Mouse (Mus musculus) testis, adult 2 months (tissue): Measurements from ENCODE around the gene Fbxo44. TPM values are rescaled to one million over a fixed set of nuclear protein-coding genes. Genes with fewer than 3 reads are reported as not detected.

Experiments used
- H3K27ac ChIP-seq: fragments of 200-500 bp; 2 replicates; pipeline ENCODE4 v1.5.1; 2012; ENCODE audit warnings: low read depth, low read length; ENCODE audit not compliant: control insufficient read depth, insufficient read depth
- H3K27me3 ChIP-seq: fragments of 200-500 bp; 2 replicates; pipeline ENCODE4 v1.6.1; 2012; ENCODE audit warnings: mild to moderate bottlenecking, low read length, moderate library complexity; ENCODE audit not compliant: control insufficient read depth, insufficient read depth
- H3K36me3 ChIP-seq: fragments of 200-500 bp; 2 replicates; pipeline ENCODE4 v1.6.1; 2012; ENCODE audit warnings: mild to moderate bottlenecking, low read length; ENCODE audit not compliant: control insufficient read depth, insufficient read depth
- H3K4me1 ChIP-seq: fragments of 200-500 bp; 2 replicates; pipeline ENCODE4 v1.6.1; 2012; ENCODE audit warnings: low read length; ENCODE audit not compliant: control insufficient read depth, insufficient read depth
- H3K4me3 ChIP-seq: fragments of 200-500 bp; 2 replicates; pipeline ENCODE4 v1.5.1; 2012; ENCODE audit warnings: low read depth, mild to moderate bottlenecking, low read length, moderate library complexity, mixed read lengths; ENCODE audit not compliant: control insufficient read depth
- CTCF ChIP-seq: fragments of 200-500 bp; IDR thresholded peaks from 2 replicates; pipeline ENCODE4 v1.5.1; 2012; ENCODE audit warnings: low read depth, mild to moderate bottlenecking, inconsistent platforms, low read length, moderate library complexity; ENCODE audit not compliant: control insufficient read depth, insufficient read depth, insufficient replicate concordance
- POLR2A ChIP-seq: fragments of 200-500 bp; IDR thresholded peaks from 2 replicates; pipeline ENCODE4 v1.6.1; 2012; ENCODE audit warnings: low read depth, mild to moderate bottlenecking, inconsistent platforms, low read length, moderate library complexity; ENCODE audit not compliant: control insufficient read depth
- polyA plus RNA-seq: library from polyadenylated mRNA; depleted of rRNA; stranded (reverse); fragments of >200 nt; gene quantifications from 2 replicates; pipeline ENCODE4 v1.2.3, GENCODE M21; 2012

Gene Fbxo44
- polyA plus RNA-seq, 1 experiment = 191 TPM

DNA sequence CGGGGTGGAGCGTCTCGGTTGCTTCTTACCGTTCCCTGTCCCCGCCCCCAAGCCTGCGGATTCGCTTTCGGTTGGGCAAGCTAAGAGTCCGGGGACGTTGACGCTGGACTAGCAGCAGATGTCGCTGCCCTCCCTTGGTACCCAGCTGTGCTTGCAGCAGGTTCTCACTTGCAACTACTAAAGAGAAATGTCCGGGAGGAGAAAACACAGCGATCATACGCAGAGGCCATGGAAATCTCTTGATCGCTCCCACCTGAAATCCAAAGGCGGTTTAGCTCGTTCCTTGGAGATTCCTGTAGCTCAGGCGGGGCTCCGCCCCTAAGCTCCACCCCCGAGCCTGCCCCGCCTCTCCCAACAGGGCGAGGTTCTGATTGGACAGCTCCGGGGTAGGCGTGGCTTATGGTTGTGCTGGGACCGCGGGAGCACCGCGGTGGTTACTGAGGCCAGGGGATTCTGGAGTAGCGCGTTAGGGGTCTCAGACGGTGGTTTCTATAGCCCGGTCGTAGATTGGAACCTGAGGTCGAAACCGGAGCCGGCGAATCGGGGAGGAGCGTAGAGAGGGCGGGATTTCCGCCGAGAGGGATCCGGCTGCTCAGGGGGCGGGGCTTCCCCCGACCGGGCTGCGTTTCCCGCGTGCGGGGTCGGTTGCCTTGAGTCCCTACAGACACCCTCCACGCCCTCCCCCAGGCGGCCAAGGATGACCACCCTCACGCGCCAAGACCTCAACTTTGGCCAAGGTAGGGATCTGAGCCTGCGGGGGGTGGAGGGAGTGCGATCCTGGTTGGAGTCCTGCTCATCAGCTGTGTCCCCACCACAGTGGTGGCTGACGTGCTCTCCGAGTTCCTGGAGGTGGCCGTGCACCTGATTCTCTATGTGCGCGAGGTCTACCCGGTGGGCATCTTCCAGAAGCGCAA, 19.9 kb downstream of the Fbxo44 start:
- Histone ChIP-seq H3K27ac (peak overlapping the region; percentile 97), H3K27me3 (no peaks in the 10 kb centered on the region), H3K4me3 (peak overlapping the region; percentile 97), H3K36me3 (no peaks in the 10 kb centered on the region), H3K4me1 (no peaks in the 10 kb centered on the region; the same call in 1 of the 2 replicates)
- TF ChIP-seq CTCF (peak; percentile 57; the same call in 1 of the 2 replicates), POLR2A (peak; percentile 62)

DNA sequence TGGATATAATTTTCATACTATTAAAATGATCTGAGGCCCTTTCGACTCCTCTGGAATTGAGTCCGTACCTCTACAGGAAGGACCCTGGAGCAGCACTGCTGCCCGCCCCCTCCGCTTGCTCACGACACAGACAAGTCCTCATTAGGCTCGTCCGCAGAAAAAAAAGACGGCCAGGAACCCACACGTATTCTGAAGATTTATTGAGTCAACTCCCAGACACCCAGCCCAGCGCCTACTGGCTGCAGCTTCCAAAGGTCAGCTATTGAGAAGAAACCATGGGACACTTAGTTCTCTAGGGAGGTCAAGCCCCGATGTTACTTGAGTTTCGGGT, 20.6 kb downstream of the Fbxo44 start:
- Histone ChIP-seq H3K27ac (peak overlapping the region; percentile 97), H3K4me3 (peak overlapping the region; percentile 97), H3K27me3 (no peaks in the 10 kb centered on the region), H3K36me3 (no peaks in the 10 kb centered on the region), H3K4me1 (no peaks in the 10 kb centered on the region; the same call in 1 of the 2 replicates)
- TF ChIP-seq CTCF = no peak

DNA sequence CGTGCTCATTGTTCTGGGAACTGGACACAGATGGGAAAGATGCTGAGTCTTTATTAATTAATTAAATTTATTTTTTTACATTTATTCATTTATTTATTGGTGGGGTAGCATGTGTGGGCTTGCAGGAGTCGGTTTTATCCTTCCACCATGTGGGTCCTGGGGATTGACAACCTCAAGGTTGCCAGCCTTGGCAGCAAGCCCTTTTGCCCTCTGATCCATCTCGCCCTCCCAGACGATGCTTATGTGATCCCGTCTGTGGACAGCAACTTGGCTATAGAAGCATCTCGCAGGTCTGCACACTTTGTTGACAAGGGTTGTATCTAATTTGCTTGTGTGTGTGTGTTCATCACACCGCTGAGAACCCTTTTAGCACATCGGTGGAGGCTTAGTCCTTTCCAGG, 22.8 kb downstream of the Fbxo44 start:
- Histone ChIP-seq H3K27ac (no peak overlapping the region), H3K27me3 (no peaks in the 10 kb centered on the region), H3K36me3 (no peaks in the 10 kb centered on the region), H3K4me3 (no peak overlapping the region), H3K4me1 (no peaks in the 10 kb centered on the region; the same call in 1 of the 2 replicates)
- no peak for TF ChIP-seq CTCF
- no peak for TF ChIP-seq POLR2A

DNA sequence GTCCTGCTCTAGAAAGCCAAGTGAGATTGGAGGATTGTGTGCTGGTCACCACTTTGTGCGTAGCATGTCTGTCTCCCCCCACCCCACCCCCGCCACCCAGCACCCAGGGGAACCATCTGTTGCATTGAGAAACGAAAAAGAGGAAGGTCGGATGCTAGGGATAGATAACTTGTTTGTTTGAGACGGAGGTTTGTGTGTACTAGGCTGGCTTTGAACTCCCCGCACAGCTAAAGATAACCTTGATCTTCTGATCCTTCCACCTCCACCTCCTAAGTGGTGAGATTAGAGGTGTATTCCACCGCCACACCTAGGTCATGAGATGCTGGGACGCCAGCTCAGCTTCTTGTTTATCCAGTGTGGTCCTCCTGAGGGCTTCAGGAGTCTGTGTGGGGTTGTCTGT, 25.3 kb downstream of the Fbxo44 start:
- Histone ChIP-seq H3K36me3 (no peaks in the 10 kb centered on the region), H3K4me1 (peaks cover 6% of the 10 kb centered on the region), H3K27ac (no peak overlapping the region), H3K4me3 (no peak overlapping the region), H3K27me3 (no peaks in the 10 kb centered on the region)
- TF ChIP-seq CTCF = no peak
- no peak for TF ChIP-seq POLR2A

DNA sequence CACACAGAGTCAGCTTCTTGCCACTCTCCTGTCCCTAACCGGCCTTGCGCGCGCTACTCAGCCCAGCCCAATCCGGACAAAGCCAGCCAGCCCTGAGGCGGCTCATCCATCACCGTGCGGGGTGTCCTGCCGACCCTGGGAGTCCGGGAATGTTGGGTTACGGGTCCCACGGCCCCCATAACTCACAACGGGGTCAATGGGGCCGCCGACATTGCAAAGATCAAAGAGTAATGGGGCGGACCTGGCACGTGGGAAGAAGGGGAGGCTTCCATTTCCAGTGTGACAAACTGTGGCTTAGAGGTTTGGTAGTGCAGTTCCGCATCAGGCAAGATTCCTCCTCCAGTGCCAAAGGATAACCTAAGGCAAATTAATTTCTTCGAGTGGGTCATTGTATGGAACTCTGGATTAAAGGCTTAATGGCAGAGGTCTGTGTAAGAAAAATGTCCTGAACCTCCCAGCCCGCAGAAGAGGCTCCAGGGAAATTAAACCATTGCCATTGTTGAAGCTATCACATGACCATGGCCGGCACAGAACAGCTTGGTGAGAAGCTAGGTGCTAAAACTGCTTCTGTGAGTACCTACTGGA, 28.7 kb downstream of the Fbxo44 start:
- H3K27ac ChIP-seq = no peak overlapping the region
- H3K27me3 ChIP-seq = no peaks in the 10 kb centered on the region
- peak overlapping the region; percentile 34; the same call in 1 of the 2 replicates for H3K4me3 ChIP-seq
- no peak for TF ChIP-seq POLR2A
- TF ChIP-seq CTCF = no peak
- no peaks in the 10 kb centered on the region for H3K36me3 ChIP-seq
- peaks cover 6% of the 10 kb centered on the region for H3K4me1 ChIP-seq

DNA sequence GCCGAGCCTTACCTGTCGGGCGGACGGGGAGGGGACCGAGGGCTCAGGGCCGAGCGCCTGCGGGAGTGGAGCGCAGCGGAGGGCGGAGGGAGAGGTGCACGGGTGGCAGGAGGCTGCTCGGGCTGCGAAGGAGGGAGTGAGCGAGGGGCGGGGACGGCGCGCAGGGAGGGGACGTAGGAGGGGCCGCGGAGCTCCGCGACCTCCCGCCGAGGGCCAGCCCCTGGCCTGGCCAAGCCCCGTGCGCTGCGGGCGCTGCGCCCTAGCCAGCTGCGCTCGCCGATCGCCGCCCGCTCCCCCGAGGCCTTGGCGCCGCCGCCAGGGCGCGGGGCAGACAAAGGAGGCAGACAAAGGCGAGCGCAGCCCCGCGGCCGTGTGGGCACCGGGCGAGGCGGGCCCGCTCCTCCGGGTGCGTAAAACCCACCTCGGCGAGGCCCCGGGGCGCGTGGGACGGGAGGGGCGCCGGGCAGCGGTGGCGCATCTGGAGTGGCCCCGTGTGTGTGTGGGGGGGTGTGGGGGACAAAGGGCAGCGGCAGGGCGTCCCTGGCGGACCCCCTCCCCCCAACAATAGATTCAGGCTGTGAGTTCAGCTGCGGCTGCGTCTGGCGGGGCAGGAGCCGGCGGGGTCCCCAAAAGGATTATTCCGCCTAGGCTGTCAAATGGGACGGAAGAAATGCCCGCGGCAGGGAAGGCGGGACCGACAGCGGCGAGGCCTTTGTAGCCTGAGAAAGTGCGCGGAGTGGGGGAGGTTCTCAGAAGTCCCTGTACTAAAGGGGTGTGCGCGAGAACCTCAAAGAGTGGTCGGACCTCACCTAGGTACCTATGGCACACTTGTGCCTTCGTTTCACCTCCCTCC, 29.5 kb downstream of the Fbxo44 start, which contains the start of gene Draxin:
Draxin (minus strand) TSS at position 138 of the 853 bp plus-strand sequence.
- peaks cover 6% of the 10 kb centered on the region for H3K4me1 ChIP-seq

More for the DNA sequence above, 29.5 kb downstream of the Fbxo44 start, which contains the start of gene Draxin:
- no peak for TF ChIP-seq CTCF
- TF ChIP-seq POLR2A = no peak
- H3K27me3 ChIP-seq = no peaks in the 10 kb centered on the region
- no peaks in the 10 kb centered on the region for H3K36me3 ChIP-seq
- peak within 1 kb of the TSS; percentile 34 for H3K4me3 ChIP-seq
- H3K27ac ChIP-seq = no peak within 1 kb of the TSS
